Mouse (Mus musculus) macrophage (primary cell): ENCODE results near the gene Qrich1. TPM values are rescaled to one million over a fixed set of nuclear protein-coding genes. Genes with fewer than 3 reads are reported as not detected.
A peak's percentile ranks its signal among the peaks of the same experiment; 100 is the strongest.

Experiments
- H3K27ac ChIP-seq: fragments of 350-480 bp; formaldehyde crosslinking; 2 replicates; pipeline ENCODE4 v1.9.0; 2021
- H3K36me3 ChIP-seq: fragments of 350-480 bp; formaldehyde crosslinking; 2 replicates; pipeline ENCODE4 v1.9.0; 2021; ENCODE audit errors: inconsistent target
- H3K4me3 ChIP-seq: fragments of 350-480 bp; formaldehyde crosslinking; 2 replicates; pipeline ENCODE4 v1.9.0; 2021; ENCODE audit errors: inconsistent target
- H3K79me2 ChIP-seq: fragments of 350-480 bp; formaldehyde crosslinking; 2 replicates; pipeline ENCODE4 v1.9.0; 2021; ENCODE audit errors: inconsistent target
- WGBS: methylation state at CpG from one replicate; pipeline ENCODE4 v1.1.7; 2026; ENCODE audit warnings: inconsistent platforms; ENCODE audit not compliant: missing documents; 5-methylcytosine and 5-hydroxymethylcytosine counted together
- polyA plus RNA-seq: library from polyadenylated mRNA; stranded (reverse); fragments of 250-400 nt; gene quantifications from 3 replicates; pipeline ENCODE4 v1.2.4, GENCODE M21; 2018; ENCODE audit warnings: inconsistent platforms

Gene Qrich1
- polyA plus RNA-seq, 1 experiment from 2014 or later: 92.9 TPM

DNA sequence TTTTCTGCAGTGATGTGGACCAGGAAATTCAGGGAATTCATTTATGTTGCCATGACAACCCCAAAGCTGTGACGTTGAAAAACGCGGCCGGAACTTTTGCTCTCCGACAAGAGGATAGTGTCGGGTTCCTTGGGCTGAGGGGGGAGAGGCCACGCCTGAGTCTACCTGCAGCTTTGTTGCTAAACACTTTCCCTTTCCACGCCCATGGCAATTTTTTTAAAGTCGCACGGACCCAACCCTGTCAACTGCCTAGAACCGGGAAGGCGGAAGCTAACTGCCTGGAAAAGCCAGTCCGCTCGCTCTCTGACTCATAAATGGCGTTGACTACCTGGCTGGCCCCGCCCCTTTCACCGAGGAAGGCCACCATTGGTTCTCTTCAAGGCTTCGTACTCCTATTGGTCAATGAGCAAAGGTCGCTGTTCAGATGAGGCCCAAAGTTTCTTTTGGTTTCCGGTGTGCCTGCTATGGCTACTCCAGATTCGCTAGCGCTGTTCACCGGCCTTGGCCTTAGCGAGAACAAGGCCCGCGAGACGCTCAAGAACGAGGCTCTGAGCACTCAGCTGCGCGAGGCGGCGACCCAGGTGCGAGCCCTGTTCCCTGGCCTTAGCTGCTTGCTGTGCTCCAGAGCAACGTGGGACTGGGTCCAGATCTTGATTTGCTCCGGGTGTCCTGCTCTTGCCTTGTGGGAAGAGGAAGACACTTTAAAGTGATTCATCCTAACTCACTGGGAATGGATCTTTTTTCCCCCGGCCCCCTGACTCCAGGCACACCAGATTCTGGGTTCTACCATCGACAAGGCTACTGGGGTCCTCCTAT, 8.8 kb upstream of the Qrich1 start, which contains the start of gene Qars:
Qars (plus strand) TSS at position 88 of the 816 bp plus-strand sequence.
- WGBS: 2% methylated on average over 37 of the region's 37 CpGs

DNA sequence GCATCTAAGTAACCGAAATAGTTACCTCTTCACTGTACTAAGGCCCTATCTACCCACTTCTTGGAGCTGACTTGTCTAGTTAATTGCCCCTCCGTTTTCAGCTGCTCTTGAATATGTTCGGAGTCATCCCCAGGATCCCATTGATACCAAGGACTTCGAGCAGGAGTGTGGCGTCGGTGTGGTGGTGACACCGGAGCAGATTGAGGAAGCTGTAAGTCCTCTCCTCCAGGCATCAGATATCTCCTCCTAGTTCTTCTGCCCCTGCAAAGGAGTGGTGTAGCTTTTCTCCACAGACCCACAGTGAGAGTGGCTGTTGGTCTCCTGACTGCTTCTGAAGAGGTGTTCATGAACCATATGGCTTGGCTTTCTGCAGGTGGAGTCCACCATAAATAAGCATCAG, 7.8 kb upstream of the Qrich1 start:
- H3K79me2 ChIP-seq: peaks cover 20% of the 10 kb centered on the region
- 74% methylated on average over 7 of the region's 7 CpGs for WGBS
- peak overlapping the region; percentile 79 for H3K4me3 ChIP-seq
- H3K36me3 ChIP-seq: peaks cover 42% of the 10 kb centered on the region
- H3K27ac ChIP-seq: no peak overlapping the region

More for the DNA sequence above, 8.8 kb upstream of the Qrich1 start, which contains the start of gene Qars:
- Histone ChIP-seq H3K36me3 (peaks cover 39% of the 10 kb centered on the region), H3K27ac (peak within 1 kb of the TSS; percentile 75), H3K79me2 (peaks cover 20% of the 10 kb centered on the region), H3K4me3 (peak within 1 kb of the TSS; percentile 79)

DNA sequence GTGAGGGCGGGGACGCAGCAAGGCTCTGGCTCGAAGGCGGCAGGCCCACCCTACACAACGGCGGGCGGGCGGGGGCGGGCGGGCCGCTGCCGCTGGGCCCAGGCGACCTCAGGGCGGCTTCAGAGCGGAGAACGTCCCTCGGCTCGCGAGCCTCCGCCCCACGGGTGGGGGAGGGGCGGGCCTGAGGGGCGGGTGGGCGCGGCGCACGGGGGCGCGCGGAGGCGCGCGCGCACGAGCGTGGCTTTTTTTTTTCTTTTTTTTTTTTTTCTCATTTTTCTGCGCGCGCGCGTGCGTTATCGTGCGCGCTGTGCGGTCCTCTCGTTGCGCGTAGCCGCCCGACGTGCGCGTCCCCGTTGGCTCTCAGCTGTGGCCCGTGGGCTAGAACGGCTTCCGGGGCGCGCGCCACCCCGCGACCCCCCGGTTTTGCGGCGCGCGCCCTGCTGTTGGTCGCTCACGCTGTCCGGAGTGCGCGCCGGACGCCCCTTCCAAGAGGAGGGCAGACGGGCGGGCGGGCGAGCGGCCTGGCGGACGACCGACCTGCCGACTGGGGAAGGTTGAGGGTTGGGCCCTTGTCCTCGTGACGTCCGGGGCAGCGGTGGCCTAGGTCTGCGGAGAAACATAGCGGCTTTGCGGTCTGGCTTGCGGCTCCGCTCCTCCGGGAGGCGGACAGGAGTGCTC, 786 bp downstream of the Qrich1 start:
- WGBS: 2% methylated on average over 59 of the region's 95 CpGs
- Histone ChIP-seq H3K36me3 (peaks cover 33% of the 10 kb centered on the region), H3K4me3 (peak overlapping the region; percentile 92), H3K79me2 (peaks cover 47% of the 10 kb centered on the region), H3K27ac (peak overlapping the region; percentile 86)

DNA sequence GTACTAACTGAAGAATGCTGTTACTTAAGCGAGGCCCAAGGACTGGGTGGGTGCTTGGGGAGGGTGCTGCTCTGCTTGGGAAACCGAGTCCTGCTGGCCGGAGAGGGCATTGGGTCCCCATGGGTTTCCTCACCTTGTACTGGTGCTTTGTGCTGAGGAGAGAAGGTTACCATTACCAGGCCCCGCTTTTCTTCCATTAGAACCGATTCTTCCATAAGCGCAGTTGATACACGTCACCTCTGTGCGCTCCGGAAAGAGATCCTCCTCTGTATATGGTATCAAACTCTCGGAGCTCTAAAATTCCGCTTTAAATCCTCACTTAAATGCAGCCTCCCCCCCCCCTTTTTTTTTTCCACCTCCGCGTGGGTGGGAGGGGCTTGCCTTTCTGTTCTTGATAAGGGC, 1.3 kb downstream of the Qrich1 start:
- peaks cover 53% of the 10 kb centered on the region for H3K79me2 ChIP-seq
- peak overlapping the region; percentile 86 for H3K27ac ChIP-seq
- under 1% methylated on average over 12 of the region's 13 CpGs for WGBS
- H3K36me3 ChIP-seq: peaks cover 28% of the 10 kb centered on the region
- peak overlapping the region; percentile 92 for H3K4me3 ChIP-seq

DNA sequence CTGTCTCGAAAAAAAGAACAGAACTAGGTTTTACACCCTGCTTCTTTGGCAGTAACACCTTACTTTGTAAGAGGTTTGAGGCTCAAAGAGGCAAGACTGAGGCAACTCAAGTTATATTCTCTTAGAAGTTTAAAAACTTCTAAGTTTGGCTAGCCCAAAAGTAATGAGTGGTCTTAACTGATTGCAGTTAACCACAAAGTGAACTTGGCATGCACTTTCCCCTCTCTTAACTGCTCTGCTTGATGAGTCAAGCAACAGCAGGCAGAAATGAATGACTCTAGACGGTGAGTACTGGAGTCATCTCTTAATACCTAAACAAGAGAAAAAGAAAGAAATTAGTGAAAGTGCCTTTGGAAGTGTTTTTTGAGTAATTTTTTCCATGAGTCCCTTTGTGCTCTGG, 5.0 kb downstream of the Qrich1 start:
- Histone ChIP-seq H3K27ac (no peak overlapping the region), H3K36me3 (peaks cover 6% of the 10 kb centered on the region; the same call in 1 of the 2 replicates), H3K4me3 (no peak overlapping the region), H3K79me2 (peaks cover 90% of the 10 kb centered on the region)
- 87% methylated on average over 2 of the region's 2 CpGs for WGBS

DNA sequence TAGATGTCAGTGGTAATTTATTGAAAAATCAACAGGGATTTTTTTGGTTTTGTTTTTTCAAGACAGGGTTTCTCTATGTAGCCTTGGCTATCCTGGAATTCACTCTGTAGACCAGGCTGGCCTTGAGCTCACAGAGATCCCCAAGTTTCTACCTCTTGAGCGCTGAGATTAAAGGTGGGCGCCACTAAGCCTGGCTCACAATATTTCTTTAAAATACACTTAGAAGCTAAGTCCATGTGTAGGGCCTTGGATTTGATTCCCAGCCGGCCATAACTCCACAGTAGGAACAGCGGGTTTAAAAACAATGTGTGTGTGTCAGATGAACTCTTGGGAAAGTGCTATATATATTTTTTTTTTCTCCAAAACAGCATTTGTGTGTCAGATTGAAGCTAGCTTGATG, 6.7 kb downstream of the Qrich1 start:
- Histone ChIP-seq H3K36me3 (peaks cover 10% of the 10 kb centered on the region; the same call in 1 of the 2 replicates), H3K4me3 (no peak overlapping the region), H3K79me2 (peaks cover 100% of the 10 kb centered on the region), H3K27ac (no peak overlapping the region)
- WGBS: 93% methylated on average over 4 of the region's 4 CpGs

DNA sequence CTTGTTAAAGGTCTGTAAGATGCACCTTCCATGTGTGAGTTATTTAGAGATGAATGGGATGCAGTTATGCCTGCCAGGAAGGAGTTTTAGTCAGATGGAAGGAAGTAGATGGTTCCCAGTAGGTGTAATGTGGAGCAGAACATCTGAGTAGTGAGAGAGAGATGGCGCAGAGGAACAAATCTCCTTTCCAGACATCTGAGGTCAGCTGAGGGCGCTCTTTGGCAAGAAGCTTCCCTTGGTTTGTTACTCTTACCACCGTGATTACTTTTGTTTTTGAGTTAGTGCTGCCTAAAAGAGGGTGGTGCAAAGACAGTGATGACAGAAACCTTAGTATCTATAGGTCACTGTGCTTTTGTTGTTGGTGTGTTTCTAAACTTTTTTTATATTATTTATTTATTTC, 8.8 kb downstream of the Qrich1 start:
- H3K36me3 ChIP-seq: peaks cover 29% of the 10 kb centered on the region
- H3K4me3 ChIP-seq: no peak overlapping the region
- H3K79me2 ChIP-seq: peaks cover 100% of the 10 kb centered on the region
- H3K27ac ChIP-seq: no peak overlapping the region
- WGBS: 84% methylated on average over 3 of the region's 3 CpGs

DNA sequence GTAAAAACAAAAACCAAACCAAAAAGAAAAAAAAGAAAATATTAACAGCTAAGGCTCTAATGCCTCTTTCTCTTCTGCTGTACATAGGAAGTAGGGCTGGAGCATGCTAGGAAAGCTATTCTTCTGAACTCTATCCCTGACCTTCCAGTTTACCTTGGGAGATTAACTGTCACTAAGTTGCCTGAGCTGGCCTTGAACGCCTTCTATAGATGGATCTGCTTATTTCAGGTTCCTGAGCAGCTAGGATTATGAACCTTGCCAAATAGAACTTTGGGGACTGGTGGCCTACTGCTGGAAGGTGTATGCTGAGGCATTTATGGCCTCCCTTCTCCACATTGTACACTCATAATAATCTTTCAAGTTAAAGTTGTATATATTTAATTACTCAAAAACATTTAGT, 14.3 kb downstream of the Qrich1 start:
- 100% methylated on average over 1 of the region's 1 CpGs for WGBS
- Histone ChIP-seq H3K4me3 (no peak overlapping the region), H3K27ac (no peak overlapping the region), H3K36me3 (peaks cover 76% of the 10 kb centered on the region), H3K79me2 (peaks cover 98% of the 10 kb centered on the region)

DNA sequence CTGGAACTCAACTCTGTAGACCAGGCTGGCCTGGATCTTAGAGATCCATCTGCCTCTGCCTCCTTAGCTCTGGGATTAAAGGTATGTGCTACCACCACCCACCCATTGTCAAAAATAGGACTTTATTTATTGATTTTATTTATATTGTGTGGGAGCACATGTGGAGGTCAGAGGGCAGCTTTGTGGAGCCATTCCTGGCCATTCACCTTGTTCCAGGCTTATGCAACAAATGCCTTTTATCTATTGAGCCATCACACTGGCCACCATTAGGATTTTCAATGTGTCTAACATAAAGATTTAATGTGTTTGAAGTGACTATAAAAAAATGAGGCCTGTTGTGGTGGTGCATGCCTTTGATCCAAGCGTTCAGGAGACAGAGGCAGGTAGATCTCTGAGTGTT, 14.9 kb downstream of the Qrich1 start:
- H3K79me2 ChIP-seq: peaks cover 98% of the 10 kb centered on the region
- H3K36me3 ChIP-seq: peaks cover 81% of the 10 kb centered on the region
- 100% methylated on average over 1 of the region's 1 CpGs for WGBS
- H3K4me3 ChIP-seq: no peak overlapping the region
- no peak overlapping the region for H3K27ac ChIP-seq

DNA sequence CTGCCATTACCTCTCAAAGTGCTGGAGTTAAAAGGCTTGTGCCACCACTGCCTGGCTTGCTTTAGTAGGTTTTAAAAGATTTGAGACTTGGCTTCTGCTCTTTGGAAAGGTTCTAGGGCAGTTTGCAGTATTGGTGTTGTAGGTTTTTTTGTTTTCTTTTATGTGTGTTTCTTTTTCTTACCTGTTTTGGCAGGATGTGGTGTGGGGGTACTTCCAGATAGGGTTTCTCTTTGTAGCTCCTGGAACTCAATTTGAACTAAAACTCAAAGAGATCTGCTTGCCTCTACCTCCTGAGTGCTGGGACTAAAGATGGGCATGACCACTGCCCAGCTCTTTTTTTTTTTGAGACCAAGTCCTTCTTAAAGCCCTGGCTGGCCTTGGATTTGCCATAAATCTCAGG, 24.2 kb downstream of the Qrich1 start:
- Histone ChIP-seq H3K36me3 (peaks cover 75% of the 10 kb centered on the region), H3K4me3 (no peak overlapping the region), H3K27ac (no peak overlapping the region), H3K79me2 (peaks cover 59% of the 10 kb centered on the region; the same call in 1 of the 2 replicates)

DNA sequence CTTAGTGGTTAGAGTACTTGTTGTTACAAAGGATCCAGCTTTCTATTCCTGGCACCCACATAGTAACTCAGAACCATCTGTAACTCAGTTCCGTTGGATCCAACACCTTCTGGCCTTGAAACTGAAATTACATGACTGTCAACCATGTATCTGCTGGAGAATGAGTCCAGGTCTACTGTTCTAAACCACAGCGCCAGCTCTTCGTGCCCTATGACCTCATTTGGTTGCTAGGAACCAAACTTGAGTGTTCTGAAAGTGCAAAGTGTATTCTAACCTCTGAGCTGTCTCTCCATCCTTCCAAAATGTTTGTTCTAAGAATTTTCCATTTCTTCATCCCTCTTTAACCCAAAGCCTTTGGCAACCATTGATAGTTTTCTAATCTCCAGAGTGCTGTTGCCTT, 29.4 kb downstream of the Qrich1 start:
- 98% methylated on average over 3 of the region's 3 CpGs for WGBS
- H3K36me3 ChIP-seq: peaks cover 81% of the 10 kb centered on the region
- peaks cover 59% of the 10 kb centered on the region; the same call in 1 of the 2 replicates for H3K79me2 ChIP-seq
- H3K27ac ChIP-seq: no peak overlapping the region
- no peak overlapping the region for H3K4me3 ChIP-seq

DNA sequence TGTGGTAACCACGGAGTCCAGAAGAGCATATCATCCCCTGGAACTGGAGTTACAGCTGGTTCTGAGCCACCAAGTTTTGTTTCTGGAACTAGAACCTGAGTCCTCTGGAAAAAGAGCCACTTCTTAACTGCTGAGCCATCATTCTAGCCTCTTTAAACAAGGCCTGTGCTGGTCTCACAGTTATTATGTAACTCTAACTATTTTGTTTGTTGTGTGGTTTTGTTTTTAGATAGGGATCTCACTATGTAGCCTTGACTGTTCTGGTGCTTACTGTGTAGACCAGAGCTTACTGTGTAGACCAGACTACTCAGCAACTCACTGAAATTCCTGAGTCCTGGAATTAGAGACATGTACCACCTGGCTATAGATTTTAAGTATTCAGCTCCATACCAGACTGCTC, 30.3 kb downstream of the Qrich1 start:
- Histone ChIP-seq H3K36me3 (peaks cover 80% of the 10 kb centered on the region), H3K4me3 (no peak overlapping the region), H3K27ac (no peak overlapping the region), H3K79me2 (peaks cover 62% of the 10 kb centered on the region; the same call in 1 of the 2 replicates)
- WGBS: 91% methylated on average over 1 of the region's 1 CpGs

DNA sequence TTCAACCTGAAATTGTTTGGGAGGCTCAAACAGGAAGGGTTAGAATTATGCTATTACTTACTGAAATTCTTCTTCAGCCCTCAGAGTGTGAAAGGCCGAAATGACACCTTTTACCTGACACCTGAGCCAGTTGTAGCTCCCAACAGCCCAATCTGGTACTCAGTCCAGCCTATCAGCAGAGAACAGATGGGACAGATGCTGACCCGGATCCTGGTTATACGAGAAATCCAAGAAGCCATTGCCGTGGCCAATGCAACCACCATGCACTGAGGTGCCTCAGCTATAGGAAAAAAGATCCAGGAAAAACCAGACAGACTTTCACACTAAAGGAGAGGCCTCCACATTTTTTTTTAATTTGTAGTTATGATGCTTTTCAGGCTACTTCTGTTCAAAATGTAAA, 42.6 kb downstream of the Qrich1 start:
- no peak overlapping the region for H3K4me3 ChIP-seq
- H3K36me3 ChIP-seq: peaks cover 36% of the 10 kb centered on the region
- WGBS: 95% methylated on average over 4 of the region's 4 CpGs
- H3K79me2 ChIP-seq: peaks cover 14% of the 10 kb centered on the region; the same call in 1 of the 2 replicates
- no peak overlapping the region for H3K27ac ChIP-seq

DNA sequence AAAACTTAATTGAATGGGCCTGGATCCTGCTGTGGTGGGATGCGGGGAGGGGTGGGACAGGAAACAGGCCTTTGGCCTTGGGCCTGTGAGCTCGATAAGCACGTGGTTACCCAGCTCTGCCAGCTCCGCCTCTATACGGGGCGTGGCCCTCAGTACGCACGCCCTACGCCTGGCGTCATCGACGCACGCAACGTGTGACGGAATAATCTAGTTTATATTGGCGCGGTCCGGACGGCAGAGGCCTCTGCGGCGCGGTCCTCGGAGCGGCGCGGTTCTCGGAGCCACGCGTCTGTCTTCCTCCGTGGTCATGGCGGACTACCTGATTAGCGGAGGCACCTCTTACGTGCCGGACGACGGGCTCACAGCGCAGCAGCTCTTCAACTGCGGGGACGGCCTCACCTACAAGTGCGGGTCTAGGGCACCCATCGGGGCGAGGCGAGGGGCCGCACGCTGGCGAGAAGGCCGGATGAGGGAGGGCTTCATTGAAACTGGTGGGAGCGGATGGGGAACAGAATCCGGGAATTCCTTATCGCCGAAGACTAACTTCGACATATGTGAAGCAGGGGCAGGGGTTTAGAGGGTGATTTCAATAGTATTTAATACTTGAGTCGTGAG, 43.7 kb downstream of the Qrich1 start, which contains the start of gene Impdh2:
Impdh2 (plus strand) TSS at position 60 of the 615 bp plus-strand sequence.
- Histone ChIP-seq H3K79me2 (peaks cover 14% of the 10 kb centered on the region; the same call in 1 of the 2 replicates), H3K36me3 (peaks cover 26% of the 10 kb centered on the region), H3K4me3 (peak within 1 kb of the TSS; percentile 56), H3K27ac (peak within 1 kb of the TSS; percentile 15)
- WGBS: under 1% methylated on average over 43 of the region's 53 CpGs
